Mouse (Mus musculus): ENCODE data around the gene Gm12216.

Gene Gm12216

DNA sequence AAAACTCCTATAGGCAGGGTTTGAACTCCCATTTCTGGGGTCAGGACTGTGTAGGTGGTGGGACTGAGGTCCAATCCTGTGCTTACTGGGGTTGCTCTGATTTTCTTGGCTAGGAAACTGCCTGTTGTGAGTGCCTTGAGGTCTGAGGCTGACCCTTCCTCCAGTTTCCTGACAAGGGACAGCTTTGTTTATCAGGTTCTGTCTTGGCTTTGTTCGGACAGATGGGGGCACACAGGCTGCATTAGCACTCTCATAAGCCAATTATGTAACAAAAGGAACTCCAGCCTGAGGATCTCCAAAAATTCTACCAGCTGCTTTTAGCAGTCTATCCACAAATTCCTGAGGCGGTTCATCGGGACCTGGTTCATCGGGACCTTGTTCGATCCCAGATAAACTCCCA, 116.7 kb downstream of the Gm12216 start:
- DNase-seq (ENCODE audit: low read depth): no peak

DNA sequence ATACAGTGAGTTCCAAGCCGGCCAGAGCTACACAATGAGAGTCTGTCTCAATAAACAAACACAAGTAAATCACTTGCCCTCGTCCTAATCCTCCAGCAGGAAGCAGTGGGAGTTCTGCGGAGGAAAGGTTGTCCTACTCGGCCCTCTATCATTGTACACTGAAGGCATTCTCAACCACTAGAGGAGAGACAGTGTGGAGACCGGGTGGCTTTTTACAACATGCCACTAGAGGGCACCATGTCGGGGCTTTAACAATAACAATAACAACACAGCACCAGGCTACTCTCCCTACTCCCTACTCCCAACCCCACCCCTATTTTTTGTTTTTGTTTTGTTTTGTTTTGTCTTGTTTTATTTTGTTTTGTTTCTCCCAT, 121.5 kb downstream of the Gm12216 start:
- peak; percentile 53 for DNase-seq (ENCODE audit: low read depth)

DNA sequence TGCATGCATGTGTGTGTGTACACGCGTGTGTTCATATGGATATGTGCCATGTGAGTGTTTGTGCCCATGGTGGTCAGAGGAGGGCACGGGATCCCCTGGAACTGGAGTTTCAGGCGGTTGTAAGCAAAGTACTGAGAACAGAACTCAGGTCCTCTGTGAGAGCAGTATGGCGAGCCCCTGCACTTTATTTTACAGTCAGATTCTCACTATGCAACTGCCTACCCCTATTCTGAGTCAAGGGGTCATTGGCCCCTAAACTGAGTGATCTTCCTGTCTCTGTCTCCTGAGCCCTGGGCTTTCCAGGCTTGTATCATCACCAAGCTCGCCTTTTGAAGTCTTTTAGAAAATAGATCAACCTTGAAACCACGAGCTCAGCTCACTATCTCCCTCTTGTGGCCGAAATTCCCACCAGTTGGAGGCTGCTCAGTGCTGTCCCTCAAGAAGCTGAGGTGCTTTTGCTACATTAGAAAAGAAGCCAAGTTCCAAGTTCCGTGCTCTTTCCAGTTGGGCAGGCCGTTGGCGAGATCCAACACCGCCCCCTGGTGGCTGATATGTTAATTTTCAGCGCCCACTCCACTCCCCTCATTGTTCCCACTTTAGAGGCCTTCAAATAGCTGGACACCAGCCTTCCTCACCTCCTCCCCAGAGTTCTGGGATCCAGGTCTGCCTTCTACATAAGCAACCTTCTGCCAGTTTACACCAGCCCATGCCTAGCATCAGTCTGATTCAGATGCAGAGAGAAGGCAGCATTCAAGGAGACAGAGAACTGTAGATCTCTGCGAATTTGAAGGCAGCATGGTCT, 122.1 kb downstream of the Gm12216 start:
- peak; percentile 85 for DNase-seq (ENCODE audit: low read depth)

DNA sequence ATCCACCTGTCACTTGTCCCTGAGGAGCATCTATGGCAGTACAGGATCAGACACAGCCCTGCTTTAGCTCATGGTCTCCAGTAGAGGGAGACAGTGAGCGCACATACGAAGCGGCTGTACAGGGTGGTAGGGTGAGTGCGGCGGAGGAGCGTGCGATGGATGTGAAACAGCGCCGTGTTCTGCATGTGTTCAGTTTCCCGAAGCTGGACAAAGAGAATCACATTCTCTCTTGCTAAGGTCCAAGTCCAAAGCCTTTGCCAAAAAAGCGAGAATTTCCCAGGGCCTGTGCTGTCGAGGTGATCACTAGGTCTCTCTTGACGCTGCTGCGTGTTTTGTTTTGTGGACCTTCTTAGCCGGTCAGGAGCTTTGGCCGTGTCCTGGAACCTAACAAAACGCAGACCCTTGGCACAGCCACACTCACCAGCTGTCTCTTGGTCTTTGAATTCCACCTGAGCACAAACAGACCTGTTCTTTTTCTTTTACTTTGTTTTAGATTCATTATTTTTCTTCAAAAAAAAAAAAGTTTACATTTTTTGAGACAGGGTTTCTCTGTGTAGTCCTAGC, 123.3 kb downstream of the Gm12216 start:
- peak; percentile 73 for DNase-seq (ENCODE audit: low read depth)

DNA sequence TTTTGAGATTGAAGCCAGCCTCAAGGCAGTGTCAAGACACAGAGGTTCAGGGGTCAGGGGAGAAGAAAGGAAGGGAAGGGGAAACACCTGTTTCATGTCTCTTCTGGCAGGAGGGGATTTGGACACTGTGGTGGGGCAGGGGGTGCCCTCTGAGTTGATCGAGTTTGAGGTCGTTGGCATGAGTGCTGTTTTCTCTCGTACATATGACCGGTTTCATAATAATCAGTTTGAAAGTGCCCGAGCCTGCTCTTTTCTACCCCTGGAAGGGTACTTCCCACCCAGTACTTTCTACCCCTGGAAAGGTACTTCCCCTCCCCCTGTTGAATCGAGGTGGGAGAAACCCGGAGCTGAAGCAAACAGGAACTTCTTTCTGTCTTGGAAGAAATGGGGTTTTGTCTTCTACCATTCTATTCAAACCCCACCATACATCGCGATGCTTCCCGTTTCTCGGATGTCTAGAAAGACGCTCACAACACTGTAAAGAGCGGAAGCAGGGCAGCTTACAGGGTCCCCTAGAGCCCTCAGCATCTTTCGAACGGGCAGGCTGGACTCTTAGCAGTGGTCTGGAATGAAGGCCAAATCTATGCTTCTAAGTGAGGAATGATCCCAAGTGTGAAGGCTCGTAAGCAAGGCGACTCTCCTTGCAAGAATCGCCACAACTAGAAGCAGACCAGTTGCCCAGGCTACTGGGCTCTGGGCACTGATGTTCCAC, 123.9 kb downstream of the Gm12216 start:
- no peak for DNase-seq (ENCODE audit: low read depth)

DNA sequence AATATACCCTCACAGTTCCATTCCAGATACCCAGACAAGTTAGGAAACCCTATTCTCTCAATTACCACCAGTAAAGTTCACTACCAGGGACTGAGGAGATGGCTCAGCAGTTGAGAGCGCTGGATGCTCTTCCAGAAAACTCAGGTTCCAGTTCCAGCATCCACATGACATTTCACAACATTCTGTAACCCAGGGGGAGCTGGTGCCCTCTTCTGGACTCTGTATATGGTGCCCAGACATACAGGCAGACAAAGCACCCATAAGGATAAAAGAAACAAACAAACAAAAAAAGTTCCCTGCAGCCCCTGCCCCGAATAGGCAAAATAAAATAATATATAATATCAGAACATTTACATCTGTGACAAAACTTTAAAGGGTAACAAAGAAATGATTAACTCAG, 124.6 kb downstream of the Gm12216 start:
- no peak for DNase-seq (ENCODE audit: low read depth)

DNA sequence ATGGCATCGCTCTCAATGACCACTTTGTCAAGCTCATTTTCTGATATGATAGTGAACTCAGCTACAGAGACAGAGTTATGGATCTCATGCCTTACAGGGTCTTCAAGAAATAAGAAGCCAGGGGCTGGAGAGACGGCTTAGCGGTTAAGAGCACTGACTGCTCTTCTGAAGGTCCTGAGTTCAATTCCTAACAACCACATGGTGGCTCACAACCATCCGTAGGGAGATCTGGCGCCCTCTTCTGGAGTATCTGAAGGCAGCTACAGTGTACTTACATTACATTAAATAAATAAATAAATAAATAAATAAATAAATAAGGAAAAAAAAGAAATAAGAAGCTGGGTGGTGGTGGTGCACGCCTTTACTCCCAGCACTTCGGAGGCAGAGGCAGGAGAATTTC, 125.2 kb downstream of the Gm12216 start:
- DNase-seq (ENCODE audit: low read depth): no peak

Measured in c-Kit-positive CD71-negative TER-119-negative erythroid progenitor cells, embryonic 14.5 days (primary cell).